Mouse (Mus musculus) small intestine, adult 2 months (tissue): Measurements from ENCODE around the gene Coro2b. TPM values are rescaled to one million over a fixed set of nuclear protein-coding genes. Genes with fewer than 3 reads are reported as not detected.

Experiments
- H3K27ac ChIP-seq: fragments of 200-500 bp; 2 replicates; pipeline ENCODE4 v1.5.1; 2012; ENCODE audit warnings: low read depth, low read length, control low read depth, inconsistent platforms; ENCODE audit not compliant: insufficient read depth
- H3K27me3 ChIP-seq: fragments of 200-500 bp; 2 replicates; pipeline ENCODE4 v1.6.1; 2012; ENCODE audit warnings: mild to moderate bottlenecking, moderate library complexity, low read length, inconsistent platforms; ENCODE audit not compliant: control insufficient read depth, insufficient read depth
- H3K36me3 ChIP-seq: fragments of 200-500 bp; 2 replicates; pipeline ENCODE4 v1.6.1; 2012; ENCODE audit warnings: mild to moderate bottlenecking, low read length, control low read depth, inconsistent platforms; ENCODE audit not compliant: control insufficient read depth, insufficient read depth
- H3K4me1 ChIP-seq: fragments of 200-500 bp; 2 replicates; pipeline ENCODE4 v1.6.1; 2012; ENCODE audit warnings: low read length, inconsistent platforms, mixed read lengths; ENCODE audit not compliant: control insufficient read depth, insufficient read depth, insufficient read length
- H3K4me3 ChIP-seq: fragments of 200-500 bp; 2 replicates; pipeline ENCODE4 v1.5.1; 2012; ENCODE audit warnings: low read depth, mild to moderate bottlenecking, control low read depth, inconsistent platforms, low read length, moderate library complexity
- CTCF ChIP-seq: fragments of 200-500 bp; IDR thresholded peaks from 2 replicates; pipeline ENCODE4 v1.5.1; 2012; ENCODE audit warnings: low read depth, mild to moderate bottlenecking, control low read depth, inconsistent platforms, low read length, moderate library complexity, mixed read lengths; ENCODE audit not compliant: insufficient replicate concordance, insufficient read length; ENCODE audit errors: extremely low read depth
- POLR2A ChIP-seq: fragments of 200-500 bp; IDR thresholded peaks from 2 replicates; pipeline ENCODE4 v1.6.1; 2012; ENCODE audit warnings: low read depth, mild to moderate bottlenecking, control low read depth, inconsistent platforms, low read length, moderate library complexity
- WGBS: fragments of 180-500 bp; shearing (Covaris S2); methylation state at CpG from one replicate; pipeline ENCODE4 v1.1.7; 2018; 5-methylcytosine and 5-hydroxymethylcytosine counted together
- polyA plus RNA-seq: library from polyadenylated mRNA; depleted of rRNA; stranded (reverse); fragments of >200 nt; gene quantifications from 2 replicates; pipeline ENCODE4 v1.2.3, GENCODE M21; 2012

Coro2b gene
- polyA plus RNA-seq, 1 experiment: 2.7 TPM

DNA sequence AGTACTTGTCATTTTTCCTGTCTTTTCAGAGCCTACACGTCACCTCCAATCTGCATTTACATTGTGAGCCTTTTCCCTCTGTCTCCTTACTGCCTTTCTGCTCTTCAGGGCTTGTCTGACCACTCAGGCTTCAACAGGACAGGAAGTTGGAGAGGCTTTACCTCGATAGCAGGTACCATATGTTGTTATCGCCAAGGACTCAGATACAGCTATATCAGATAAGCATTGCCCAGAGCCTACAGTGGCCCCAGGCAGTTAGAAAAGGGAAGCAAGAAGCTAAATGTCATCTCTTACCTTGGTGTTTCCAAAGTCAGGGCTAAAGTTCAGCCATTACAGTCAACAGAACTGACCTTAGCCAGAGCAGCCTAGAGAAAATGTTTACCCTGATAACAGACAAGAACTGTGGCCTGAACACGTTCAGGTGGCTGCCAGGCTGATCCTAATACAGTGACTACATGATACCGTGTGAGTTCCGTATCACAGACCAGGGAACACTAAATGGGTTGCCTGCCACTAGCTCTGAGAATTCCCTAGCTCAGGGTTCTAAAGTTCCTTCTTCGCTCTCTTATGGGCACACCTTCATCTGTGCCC is 130.3 kb downstream of the Coro2b start:
- H3K27ac ChIP-seq: no peak overlapping the region
- H3K4me1 ChIP-seq: peaks cover 3% of the 10 kb centered on the region; the same call in 1 of the 2 replicates
- H3K4me3 ChIP-seq: no peak overlapping the region
- H3K36me3 ChIP-seq: no peaks in the 10 kb centered on the region
- no peak for TF ChIP-seq CTCF
- no peak for TF ChIP-seq POLR2A
- WGBS: 42% methylated on average over 7 of the region's 7 CpGs
- H3K27me3 ChIP-seq: no peaks in the 10 kb centered on the region

DNA sequence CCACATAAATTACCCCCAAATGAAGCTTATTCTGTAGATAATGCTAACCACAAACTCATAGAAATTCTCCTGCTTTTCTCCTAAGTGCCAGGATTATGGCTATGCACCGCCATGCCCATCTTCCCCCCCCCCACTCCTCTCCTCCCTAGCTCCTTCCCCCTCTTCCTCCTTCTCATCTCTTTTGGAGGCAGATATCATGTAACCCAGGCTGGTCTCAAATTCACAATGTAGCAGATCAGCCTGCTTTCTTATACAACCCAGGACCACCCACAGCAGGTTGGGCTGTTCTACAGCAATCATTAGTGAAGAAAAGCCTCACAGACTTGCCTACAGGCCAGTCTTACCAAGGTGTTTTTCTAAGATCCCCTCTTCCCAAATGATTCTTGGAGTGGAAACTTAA is 135.3 kb downstream of the Coro2b start:
- Histone ChIP-seq H3K4me1 (peaks cover under 1% of the 10 kb centered on the region; the same call in 1 of the 2 replicates), H3K4me3 (no peak overlapping the region), H3K36me3 (no peaks in the 10 kb centered on the region), H3K27me3 (no peaks in the 10 kb centered on the region), H3K27ac (no peak overlapping the region)
- TF ChIP-seq POLR2A (no peak), CTCF (no peak)
- 77% methylated on average over 1 of the region's 1 CpGs for WGBS

DNA sequence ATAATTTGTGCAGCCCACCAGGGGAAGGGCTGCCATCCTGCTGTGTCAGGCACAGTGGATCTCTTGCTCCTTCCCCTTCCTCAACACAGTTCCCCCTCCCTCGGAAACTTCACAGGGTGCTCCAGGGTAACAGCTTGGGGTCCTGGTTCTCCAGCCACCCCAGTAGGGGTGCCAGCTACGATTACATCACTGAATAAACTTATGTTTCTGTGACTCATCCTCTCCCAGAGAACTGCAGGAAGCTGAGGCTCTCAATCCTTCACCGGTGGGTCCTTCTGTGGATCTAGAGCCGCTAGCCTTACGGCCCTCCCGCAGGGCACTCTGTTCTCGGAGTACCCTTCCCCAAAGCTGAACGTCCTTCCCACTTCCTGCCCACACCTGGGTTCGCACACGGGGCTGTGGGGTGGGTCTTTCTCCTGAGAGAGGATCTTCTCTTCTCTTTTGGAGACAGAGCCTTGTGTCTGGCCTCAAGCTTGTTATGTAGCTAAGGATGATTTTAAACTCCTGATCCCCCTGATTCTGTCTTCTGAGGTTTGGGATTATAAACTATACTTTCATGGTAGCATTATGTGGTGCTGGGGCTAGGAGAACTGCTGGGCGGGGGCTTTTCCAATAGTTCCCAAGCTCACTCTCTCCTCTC is 136.2 kb downstream of the Coro2b start:
- WGBS: 48% methylated on average over 11 of the region's 11 CpGs
- no peaks in the 10 kb centered on the region for H3K27me3 ChIP-seq
- no peaks in the 10 kb centered on the region for H3K4me1 ChIP-seq
- H3K4me3 ChIP-seq: no peak overlapping the region
- H3K27ac ChIP-seq: no peak overlapping the region
- no peaks in the 10 kb centered on the region for H3K36me3 ChIP-seq
- no peak for TF ChIP-seq POLR2A
- TF ChIP-seq CTCF: no peak

DNA sequence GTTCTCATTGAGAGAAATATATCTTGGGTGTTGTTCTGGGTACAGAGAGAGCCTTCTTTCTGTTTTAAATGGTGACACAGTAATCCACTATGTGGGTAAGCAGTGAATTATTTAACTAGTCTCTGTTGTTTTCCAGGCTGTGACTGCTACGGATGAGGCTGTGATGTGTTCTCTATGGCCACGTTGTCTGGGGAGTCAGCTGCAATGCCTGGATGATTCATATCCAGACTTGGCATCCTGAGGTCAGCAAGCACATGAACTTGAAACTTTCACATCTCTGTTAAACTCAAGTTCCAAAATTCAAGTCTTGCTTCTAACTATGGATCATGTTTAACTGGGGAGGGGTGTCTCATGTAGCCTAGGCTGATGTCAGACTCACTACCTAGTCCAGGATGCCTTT is 142.7 kb downstream of the Coro2b start:
- 56% methylated on average over 2 of the region's 2 CpGs for WGBS
- no peaks in the 10 kb centered on the region for H3K27me3 ChIP-seq
- no peak overlapping the region for H3K4me3 ChIP-seq
- no peaks in the 10 kb centered on the region for H3K36me3 ChIP-seq
- TF ChIP-seq CTCF: no peak
- TF ChIP-seq POLR2A: no peak
- H3K27ac ChIP-seq: no peak overlapping the region
- H3K4me1 ChIP-seq: no peaks in the 10 kb centered on the region

DNA sequence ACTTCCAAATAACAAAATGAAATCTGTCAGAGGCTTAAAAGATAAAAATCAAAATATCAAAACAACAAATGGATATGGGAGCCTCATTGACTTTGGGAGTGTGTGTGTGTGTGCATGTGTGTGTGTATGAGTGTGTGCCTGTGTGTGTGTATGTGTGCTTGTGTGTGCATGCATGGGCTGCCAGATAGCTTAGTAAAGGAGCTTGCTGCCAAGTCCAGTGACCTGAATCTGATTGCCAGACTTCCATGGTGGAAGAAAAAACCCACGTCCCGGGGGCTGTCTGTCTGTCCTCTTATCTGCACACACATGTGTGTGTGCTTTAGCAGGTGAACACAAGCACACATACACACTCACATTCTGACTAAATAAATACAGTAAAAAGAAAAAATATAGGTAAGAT is 143.3 kb downstream of the Coro2b start:
- Histone ChIP-seq H3K4me1 (no peaks in the 10 kb centered on the region), H3K27me3 (no peaks in the 10 kb centered on the region), H3K36me3 (no peaks in the 10 kb centered on the region), H3K27ac (no peak overlapping the region), H3K4me3 (no peak overlapping the region)
- TF ChIP-seq POLR2A (no peak), CTCF (no peak)
- 37% methylated on average over 2 of the region's 2 CpGs for WGBS

DNA sequence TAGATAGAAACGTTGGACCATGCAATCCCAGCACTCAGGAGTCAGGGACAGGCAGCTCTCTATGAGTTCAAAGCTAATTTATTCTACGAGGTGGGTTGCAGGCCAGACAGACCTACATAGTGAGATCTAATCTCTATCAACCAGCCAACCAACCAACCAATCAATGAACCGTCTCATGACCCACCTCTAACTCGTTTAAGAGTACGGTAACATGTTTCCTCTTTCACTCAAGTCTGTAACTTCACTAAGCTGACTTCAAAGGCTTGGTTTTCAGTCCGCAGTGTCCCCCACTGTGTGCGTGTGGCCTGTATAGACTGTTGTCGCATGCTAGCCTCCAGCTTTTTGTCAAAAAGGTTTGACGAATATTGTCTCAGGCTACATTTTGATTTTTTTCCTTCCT is 147.1 kb downstream of the Coro2b start:
- Histone ChIP-seq H3K36me3 (no peaks in the 10 kb centered on the region), H3K27ac (no peak overlapping the region), H3K4me1 (no peaks in the 10 kb centered on the region), H3K27me3 (no peaks in the 10 kb centered on the region), H3K4me3 (no peak overlapping the region)
- TF ChIP-seq POLR2A: no peak
- TF ChIP-seq CTCF: no peak
- WGBS: 71% methylated on average over 9 of the region's 9 CpGs

DNA sequence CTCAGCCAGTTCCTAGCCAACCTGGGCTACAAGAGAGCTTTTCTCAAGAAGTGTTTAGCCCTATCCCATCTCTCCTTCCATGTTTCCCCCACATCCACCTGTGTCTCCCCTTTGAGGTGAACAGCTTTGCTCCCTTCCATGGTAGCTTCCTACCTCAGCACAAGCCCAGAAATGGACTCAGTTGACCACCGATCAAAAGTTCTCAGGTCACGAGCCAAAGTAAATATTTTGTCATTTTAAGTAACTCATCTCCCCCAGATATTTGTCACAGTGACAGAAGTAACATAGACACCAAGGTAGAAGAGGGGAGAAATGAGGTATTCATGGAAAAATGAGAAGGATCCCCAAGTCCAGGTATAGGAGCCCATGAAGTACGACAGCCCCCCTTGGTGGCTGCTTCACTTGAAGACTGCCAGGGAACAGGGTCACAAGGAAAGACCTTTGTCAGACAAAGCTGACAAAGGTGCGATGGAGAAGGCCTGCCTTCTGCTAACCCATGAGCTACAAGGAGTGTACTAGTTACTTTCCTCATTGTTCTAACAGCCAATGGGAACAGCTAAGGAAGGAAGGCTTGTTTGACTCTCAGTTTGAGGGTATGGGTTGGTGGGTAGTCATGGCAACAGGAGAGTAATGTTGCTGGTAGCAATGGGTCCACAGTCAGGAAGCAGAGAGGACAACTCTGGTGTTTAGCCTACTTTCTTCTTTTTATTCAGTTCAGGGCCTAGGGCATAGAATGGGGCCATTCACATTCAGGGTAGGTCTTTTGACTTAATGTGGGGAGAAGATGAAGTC is 150.9 kb downstream of the Coro2b start:
- Histone ChIP-seq H3K27ac (no peak overlapping the region), H3K27me3 (no peaks in the 10 kb centered on the region), H3K4me3 (no peak overlapping the region), H3K36me3 (no peaks in the 10 kb centered on the region), H3K4me1 (no peaks in the 10 kb centered on the region)
- 85% methylated on average over 4 of the region's 4 CpGs for WGBS
- no peak for TF ChIP-seq POLR2A
- no peak for TF ChIP-seq CTCF
